Mouse (Mus musculus) cerebellum, adult 18-20 months (tissue): Measurements from ENCODE around the gene Ric1.
"Not testable (repeated sequence)": the region's sequence is repeated elsewhere in the genome, so short reads cannot be mapped to it uniquely, and the experiment has no call there.

Experiments
- DNase-seq, 2 experiments: peaks; one replicate each; pipeline ENCODE4 v3.0.0; 2021

Gene Ric1

GRCm38 (mm10) chr19:29534030-29534429, 11.9 kb downstream of the Ric1 start:
- DNase-seq = no peak

DNA sequence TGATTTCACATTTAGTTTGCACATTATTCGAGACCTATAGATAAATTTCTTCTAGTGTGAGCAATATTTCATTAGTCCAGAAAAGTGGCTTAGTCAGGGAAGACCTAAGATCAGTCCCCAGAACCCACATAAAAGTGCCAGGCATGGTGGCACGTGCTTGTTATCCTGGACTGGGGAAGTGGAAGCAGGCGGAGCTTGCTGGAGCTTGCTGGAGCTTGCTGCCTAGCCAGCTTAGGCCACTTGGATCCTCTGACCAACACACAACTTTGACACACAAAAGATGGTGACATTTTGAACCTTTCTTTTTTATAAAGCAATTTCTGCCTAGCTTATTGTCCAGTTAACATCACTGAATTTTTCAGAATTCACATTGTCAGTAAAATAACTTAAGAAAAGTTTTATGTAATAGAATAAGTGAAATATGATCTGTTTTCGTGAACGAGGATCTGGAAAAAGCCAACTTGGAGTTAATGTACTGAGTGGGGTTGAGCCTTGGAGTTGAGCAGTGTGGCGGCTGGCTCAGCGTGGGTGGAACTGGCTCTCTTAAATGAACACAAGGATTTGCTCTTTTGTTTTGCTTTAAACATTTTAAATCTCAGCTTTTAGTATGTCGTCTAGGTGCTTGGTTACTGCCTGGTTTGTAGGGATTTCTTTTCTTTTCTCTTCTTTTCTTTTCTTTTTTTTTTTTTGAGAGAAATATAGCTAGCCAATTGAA, 20.3 kb downstream of the Ric1 start:
- no peak for DNase-seq

DNA sequence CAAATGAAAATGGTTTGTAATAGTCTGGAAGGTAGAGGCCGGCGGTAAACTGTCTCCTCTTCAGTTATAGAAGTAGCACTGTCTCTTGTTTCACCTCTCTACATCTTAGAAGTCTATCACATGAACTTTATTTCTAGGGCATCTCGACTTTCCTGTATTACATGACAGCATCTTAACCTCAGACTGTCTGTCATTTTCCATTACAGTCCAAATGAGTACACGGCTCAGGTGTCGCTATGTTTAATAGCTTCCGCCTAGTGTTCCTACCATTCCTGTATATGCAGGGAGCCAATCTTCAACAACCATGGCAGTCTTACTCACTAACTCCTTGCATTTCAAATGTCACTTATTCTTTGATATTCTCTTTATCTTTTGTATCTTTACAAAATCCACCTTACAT, 21.9 kb downstream of the Ric1 start:
- no peak for DNase-seq

DNA sequence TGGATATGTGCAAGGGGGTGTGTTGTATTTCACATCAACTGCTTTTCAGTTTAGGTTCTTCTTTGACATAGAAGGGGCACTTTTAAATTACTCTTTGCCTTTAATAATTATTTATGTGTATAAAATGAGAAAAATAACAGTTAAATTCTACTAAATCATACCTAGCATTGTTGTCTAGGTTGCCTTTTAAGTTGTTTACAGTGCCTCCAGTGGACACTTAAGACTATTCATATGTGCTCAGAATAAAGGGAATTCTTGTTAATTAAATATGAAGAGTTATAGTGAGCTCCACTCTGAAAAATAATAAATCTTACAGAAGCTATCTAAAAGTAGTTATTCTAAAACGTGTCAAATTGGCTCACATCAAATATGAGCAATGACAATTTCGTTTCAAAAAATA, 28.5 kb downstream of the Ric1 start:
- no peak for DNase-seq

- no peak for DNase-seq
Measured at GRCm38 (mm10) chr19:29551128-29551527, 29.0 kb downstream of the Ric1 start.

- not testable (repeated sequence) for DNase-seq
Measured at GRCm38 (mm10) chr19:29551980-29552379, 29.9 kb downstream of the Ric1 start.

- DNase-seq = not testable (repeated sequence)
Measured at GRCm38 (mm10) chr19:29557171-29557845, 35.2 kb downstream of the Ric1 start.

DNA sequence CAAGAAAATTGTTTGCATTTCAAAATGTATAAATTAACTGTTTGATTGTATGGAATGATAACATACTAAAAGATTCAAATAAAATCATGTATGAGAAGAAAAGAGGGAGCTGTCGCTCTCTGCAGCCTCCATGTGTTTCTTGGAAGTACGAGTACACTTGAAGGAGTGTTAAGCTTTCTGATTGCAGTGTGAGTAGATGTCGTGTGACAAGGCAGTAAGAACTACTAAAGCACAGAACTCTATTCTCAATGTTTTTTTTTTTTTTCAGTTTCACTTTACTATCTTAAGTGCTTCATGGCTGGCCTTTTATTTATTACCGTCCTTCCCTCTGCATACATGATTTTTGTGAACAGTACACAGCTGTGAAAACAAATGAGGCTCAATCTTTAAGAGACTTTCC, 40.1 kb downstream of the Ric1 start:
- DNase-seq = no peak

DNA sequence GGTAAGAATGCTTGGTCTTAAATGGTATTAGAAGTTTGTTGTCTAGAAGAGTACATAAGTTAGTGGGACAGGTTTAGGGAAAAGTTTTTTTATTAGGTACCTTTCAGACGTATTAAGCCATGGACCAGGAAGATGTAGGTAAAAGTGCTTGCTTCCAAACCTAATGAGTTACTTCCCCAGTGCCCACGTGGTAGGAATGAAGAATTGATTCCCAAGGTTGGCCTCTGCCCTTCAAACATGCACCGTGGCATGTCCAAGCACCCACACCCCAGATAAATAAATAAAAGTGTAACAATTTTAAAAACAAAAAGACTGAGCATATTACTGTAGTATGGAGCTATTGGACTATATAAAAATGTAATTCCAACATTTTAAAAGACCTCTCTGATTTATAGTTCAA, 40.5 kb downstream of the Ric1 start:
- no peak for DNase-seq

DNA sequence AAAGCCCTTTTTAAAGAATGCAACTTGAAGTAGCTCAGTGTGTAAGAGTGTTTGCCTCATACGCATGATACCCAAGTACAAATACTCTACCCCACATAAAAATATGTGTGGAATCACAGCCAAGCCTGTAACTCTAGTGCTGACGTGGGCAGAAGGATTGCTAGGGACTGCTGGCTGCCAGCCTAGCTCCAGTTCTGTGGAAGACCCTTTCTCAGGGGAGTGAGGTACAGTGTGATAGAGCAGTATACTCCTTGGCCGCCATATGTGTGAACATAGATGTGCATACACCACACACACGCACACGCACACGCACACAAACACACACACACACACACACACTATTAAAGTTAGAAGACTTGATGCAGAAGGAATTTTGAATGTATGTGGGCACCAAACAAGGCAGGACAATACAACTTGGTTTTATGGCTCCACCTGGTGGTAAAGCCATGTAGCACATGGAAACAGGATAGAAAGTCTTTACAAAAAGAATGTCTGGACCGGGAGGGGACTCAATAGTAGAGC, 41.2 kb downstream of the Ric1 start:
- DNase-seq = peak; percentile 61 to 65

- no peak for DNase-seq
Measured at GRCm38 (mm10) chr19:29566512-29566911, 44.4 kb downstream of the Ric1 start.

DNA sequence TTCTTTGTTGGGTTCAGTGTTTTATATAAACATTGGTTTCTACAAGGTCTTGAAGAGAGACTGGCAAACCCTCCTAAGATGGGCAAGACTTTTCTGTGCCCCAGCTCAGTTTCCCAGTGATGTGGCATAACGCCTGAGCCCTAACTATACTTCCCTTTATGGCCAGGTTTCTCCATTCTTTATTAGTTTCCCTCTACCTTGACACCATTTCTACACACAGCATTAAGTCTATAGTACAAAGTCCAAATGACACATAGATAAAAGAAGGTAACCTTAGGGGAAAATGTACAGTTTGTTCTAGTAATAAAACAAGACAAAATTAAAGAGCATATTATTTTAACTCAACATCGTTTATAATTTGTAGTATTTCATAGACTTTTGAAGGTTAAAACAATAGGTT, 60.4 kb downstream of the Ric1 start:
- DNase-seq = no peak

DNA sequence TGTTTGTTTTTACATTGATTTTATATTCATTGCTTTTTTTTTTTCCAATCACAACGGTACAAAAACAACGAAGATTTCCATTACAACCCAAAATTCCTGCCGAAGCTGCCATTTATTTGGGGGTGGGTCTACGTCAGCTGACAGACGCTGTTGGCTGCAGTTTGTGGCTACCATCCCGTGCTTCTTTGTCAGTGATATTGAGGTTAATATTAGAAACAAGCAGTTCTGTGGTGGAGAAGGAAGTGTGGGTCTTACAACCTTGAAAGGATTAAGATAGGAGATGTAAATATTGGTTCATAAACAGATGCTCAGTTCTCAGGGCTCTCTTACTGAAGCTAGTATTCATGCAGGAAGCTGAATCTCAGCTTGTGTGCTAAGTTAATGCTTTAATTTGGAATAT, 61.7 kb downstream of the Ric1 start:
- no peak for DNase-seq

DNA sequence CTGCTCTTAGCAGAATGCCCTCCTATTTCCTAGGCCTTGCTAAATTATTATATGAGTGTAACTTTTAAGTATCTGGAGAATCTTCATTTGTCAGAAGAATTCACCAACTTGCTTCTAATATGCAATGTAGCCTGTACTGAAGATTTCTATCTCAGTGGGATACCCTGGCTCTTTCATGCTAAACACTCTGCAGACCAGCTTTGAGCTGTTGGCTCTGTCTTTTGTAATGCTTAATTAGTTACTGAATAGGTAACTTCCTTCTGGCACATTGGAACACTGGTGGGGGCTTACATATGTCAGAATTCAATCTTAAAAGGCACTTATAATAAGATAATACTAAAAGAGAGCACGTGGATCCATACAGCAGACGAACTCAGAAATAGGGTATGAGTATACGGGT, 71.7 kb downstream of the Ric1 start:
- DNase-seq = not testable (repeated sequence)

GRCm38 (mm10) chr19:29596276-29596675, 74.2 kb downstream of the Ric1 start:
- no peak for DNase-seq

- no peak for DNase-seq
Measured at GRCm38 (mm10) chr19:29596985-29597384, 74.9 kb downstream of the Ric1 start.

DNA sequence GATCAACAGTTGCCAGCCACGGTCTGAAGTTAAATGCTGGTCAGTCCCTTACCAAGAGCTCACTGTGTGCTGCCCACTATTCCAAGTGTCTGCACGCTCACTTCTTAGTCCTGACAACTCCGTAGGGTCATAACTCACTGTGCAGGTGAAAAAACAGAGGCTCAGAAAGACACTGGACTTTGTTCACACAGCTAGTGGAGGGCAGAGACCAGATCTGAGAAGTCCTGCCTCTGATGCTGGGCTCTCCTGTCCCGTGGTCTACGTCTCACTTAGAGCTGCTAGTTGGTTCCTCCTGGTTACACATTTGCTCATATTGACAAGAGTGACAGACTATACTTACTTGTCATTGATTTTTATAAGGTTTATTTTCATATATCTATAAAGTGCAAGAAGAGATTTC, 76.9 kb downstream of the Ric1 start:
- DNase-seq = no peak

- no peak for DNase-seq
Measured at GRCm38 (mm10) chr19:29603548-29604353, 81.7 kb downstream of the Ric1 start.

- no peak for DNase-seq
Measured at GRCm38 (mm10) chr19:29604653-29605052, 82.6 kb downstream of the Ric1 start.

DNA sequence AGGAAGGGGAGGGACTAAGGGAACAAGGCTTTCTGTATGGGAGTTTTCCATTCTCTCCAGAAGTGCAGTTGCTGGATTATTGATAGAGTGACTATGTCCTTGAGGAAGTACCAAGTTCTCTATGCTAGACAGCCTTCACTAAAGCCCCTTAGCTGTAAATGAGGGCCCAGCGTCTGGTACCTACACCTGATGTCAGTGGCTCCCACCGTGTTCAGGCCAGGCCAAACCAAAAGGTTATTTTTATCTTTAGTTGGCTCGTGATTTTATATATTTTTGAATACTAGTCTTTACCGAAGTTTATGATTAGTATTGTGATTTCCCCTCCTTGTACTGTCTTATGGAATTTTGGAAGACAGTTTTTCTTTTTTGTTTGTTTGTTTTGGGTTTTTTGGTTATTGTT, 85.4 kb downstream of the Ric1 start:
- DNase-seq = no peak

DNA sequence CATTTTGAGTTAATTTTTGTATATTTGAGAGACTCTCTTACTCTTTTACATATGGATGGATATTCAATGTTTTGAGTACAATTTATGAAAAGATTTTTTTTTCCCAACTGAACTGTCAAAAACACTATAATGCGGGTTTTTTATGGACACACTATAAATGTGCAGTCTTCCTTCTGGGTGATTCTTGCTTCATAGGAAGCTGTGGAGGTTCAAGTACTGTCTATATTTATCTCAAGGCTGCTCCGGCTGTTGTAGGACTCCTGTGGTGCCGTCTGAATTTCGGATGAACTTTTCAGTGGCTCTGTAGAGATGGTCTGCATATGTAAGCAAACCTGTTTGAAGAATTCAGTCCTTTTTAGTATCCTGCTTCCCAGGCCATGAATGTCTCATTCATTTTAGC, 86.1 kb downstream of the Ric1 start:
- DNase-seq = no peak

DNA sequence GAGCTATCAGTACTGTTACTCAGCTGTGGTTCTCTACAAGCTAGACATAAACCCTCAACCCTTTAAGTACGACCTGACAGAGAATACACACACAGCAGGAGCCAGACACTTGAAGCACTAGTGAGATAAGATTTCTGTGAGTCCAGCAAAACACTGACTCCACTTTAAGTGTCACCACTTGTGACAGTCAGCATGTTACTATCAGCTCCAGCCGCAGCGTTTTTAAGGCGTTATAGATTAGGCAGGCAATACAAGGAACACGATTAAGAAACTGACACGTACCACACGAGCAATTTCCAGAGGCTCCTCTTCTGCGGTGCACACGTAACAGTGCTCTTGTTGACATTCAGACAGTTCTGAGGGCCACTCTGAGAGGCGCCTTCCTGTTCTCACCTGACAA, 88.8 kb downstream of the Ric1 start:
- no peak for DNase-seq

DNA sequence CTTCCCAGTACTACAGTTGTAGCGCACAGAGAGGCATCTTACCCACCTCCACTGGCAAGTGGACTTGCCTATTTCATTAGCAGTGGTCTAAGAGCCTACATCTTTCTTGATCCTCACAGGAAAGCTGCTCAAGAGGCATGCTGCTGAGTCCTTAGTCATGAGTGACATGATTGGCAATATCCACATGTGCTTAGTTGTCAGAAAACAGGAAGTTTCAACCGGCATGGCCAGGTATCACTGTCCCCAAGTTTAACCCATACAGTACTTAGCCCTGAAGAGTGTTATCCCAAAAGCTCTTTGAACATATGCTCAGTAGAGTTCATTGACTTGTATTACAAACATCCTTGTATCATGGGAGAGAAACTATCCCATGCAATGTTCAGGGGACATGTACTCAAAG, 90.0 kb downstream of the Ric1 start:
- DNase-seq = no peak

- DNase-seq = no peak
Measured at GRCm38 (mm10) chr19:29641055-29641454, 119.0 kb downstream of the Ric1 start.
